Mouse (Mus musculus) CH12.LX (cell line): Measurements from ENCODE around the gene Map3k12.

ENCODE experiments used
- CTCF ChIP-seq, 2 experiments: IDR thresholded peaks in 1 of 2; conservative IDR thresholded peaks in 1 of 2; 2 replicates each; pipeline ENCODE4 v1.5.1; 2011 to 2012; ENCODE audit warnings: low read depth in 2 of 2, low read length in 2 of 2, improper control_type of control experiment in 1 of 2, inconsistent platforms in 1 of 2, mild to moderate bottlenecking in 1 of 2, moderate library complexity in 1 of 2
- E2F4 ChIP-seq: IDR thresholded peaks from 2 replicates; pipeline ENCODE4 v1.6.1; 2011; ENCODE audit warnings: low read depth, low read length, improper control_type of control experiment; ENCODE audit not compliant: insufficient replicate concordance
- EP300 ChIP-seq: IDR thresholded peaks from 2 replicates; pipeline ENCODE4 v1.6.1; 2011; ENCODE audit warnings: low read length, improper control_type of control experiment
- JUND ChIP-seq: conservative IDR thresholded peaks from 2 replicates; pipeline ENCODE4 v1.6.1; 2011; ENCODE audit warnings: low read depth, low read length, improper control_type of control experiment
- MAZ ChIP-seq: IDR thresholded peaks from 2 replicates; pipeline ENCODE4 v1.6.1; 2012; ENCODE audit warnings: low read depth, mild to moderate bottlenecking, inconsistent platforms, low read length, improper control_type of control experiment, moderate library complexity
- MEF2A ChIP-seq: IDR thresholded peaks from 2 replicates; pipeline ENCODE4 v1.6.1; 2014; ENCODE audit warnings: low read depth, mild to moderate bottlenecking, inconsistent platforms, low read length, improper control_type of control experiment, borderline replicate concordance
- NRF1 ChIP-seq: IDR thresholded peaks from 2 replicates; pipeline ENCODE4 v1.6.1; 2014; ENCODE audit warnings: low read depth, mild to moderate bottlenecking, inconsistent platforms, low read length, improper control_type of control experiment, moderate library complexity
- POLR2A ChIP-seq: IDR thresholded peaks from 2 replicates; pipeline ENCODE4 v1.6.1; 2011; ENCODE audit warnings: low read depth, mild to moderate bottlenecking, improper control_type of control experiment, low read length
- RAD21 ChIP-seq: IDR thresholded peaks from 2 replicates; pipeline ENCODE4 v1.6.1; 2011; ENCODE audit warnings: low read depth, mild to moderate bottlenecking, low read length, improper control_type of control experiment, moderate library complexity
- SIN3A ChIP-seq: IDR thresholded peaks from 2 replicates; pipeline ENCODE4 v1.6.1; 2012; ENCODE audit warnings: low read length, improper control_type of control experiment, inconsistent platforms
- TCF12 ChIP-seq: IDR thresholded peaks from 2 replicates; pipeline ENCODE4 v1.6.1; 2014; ENCODE audit warnings: low read depth, mild to moderate bottlenecking, inconsistent platforms, low read length, improper control_type of control experiment

DNA sequence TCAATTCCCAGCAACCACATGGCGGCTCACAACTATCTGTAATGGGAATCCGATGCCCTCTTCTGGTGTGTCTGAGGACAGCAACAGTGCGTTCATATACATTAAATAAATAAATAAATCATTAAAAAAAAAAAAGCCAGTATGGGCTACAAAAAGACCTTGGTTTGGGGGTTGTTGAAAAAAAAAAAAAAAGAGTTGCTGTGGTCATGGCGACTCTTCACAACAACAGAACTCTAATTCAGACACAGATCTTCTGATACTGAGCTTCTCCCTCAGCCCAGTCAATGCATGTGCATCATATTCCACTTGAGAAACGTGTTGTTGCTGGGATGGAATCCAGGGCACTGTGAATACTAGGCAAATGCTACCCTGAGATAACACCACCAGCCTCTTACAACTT is 35.7 kb upstream of the Map3k12 start:
- TF ChIP-seq CTCF (conservative IDR thresholded peaks at IDR 0.05 in 1 of 2, IDR thresholded peaks at IDR 0.05 in 1 of 2; ENCODE audit: low read depth in 2 of 2, low read length in 2 of 2), result no peak
- TF ChIP-seq MEF2A, result no peak
- TF ChIP-seq POLR2A, result no peak
- no peak for TF ChIP-seq SIN3A
- TF ChIP-seq MAZ, result no peak
- no peak for TF ChIP-seq TCF12
- TF ChIP-seq EP300, result no peak
- no peak for TF ChIP-seq E2F4
- TF ChIP-seq RAD21, result no peak
- no peak for TF ChIP-seq JUND
- no peak for TF ChIP-seq NRF1
